Mouse (Mus musculus) thymus, adult 18-20 months (tissue): ENCODE measurements at regions not wholly inside any gene's neighbourhood (a gene's known extent, or its start where the extent isn't known, plus 50 kb on each side); places are given as distances from the start of the nearest gene placed in this dataset.

Source experiments
- DNase-seq, 2 experiments: peaks; one replicate each; pipeline ENCODE4 v3.0.0; 2022; ENCODE audit warnings: mixed read lengths in 2 of 2

GRCm38 (mm10) chr2:45454811-45455210 lies 337.6 kb upstream of the Zeb2 start:
- DNase-seq: no peak

- no peak for DNase-seq
These were observed 322.0 kb upstream of the Zeb2 start for GRCm38 (mm10) chr2:45439146-45439545.

- DNase-seq: no peak
These were observed 321.5 kb upstream of the Zeb2 start for GRCm38 (mm10) chr2:45438739-45439138.

GRCm38 (mm10) chr2:45435261-45435980 lies 318.2 kb upstream of the Zeb2 start:
- no peak for DNase-seq

- no peak for DNase-seq
These were observed 317.6 kb upstream of the Zeb2 start for GRCm38 (mm10) chr2:45434789-45435188.

GRCm38 (mm10) chr2:45434169-45434568 lies 317.0 kb upstream of the Zeb2 start:
- no peak for DNase-seq

GRCm38 (mm10) chr2:45431366-45431765 lies 314.2 kb upstream of the Zeb2 start:
- no peak for DNase-seq

- no peak for DNase-seq
These were observed 304.6 kb upstream of the Zeb2 start for GRCm38 (mm10) chr2:45421774-45422173.

GRCm38 (mm10) chr2:45408136-45408535 lies 290.9 kb upstream of the Zeb2 start:
- DNase-seq: no peak

- DNase-seq: no peak
These were observed 272.8 kb upstream of the Zeb2 start for GRCm38 (mm10) chr2:45389902-45390492.

- no peak for DNase-seq
These were observed 254.1 kb upstream of the Zeb2 start for GRCm38 (mm10) chr2:45371268-45371667.

- DNase-seq: no peak
These were observed 253.4 kb upstream of the Zeb2 start for GRCm38 (mm10) chr2:45370615-45370968.

- DNase-seq: no peak
These were observed 252.9 kb upstream of the Zeb2 start for GRCm38 (mm10) chr2:45369914-45370614.

- no peak for DNase-seq
These were observed 252.2 kb upstream of the Zeb2 start for GRCm38 (mm10) chr2:45369432-45369831.

- DNase-seq: no peak
These were observed 250.4 kb upstream of the Zeb2 start for GRCm38 (mm10) chr2:45367436-45368193.

- no peak for DNase-seq
These were observed 240.1 kb upstream of the Zeb2 start for GRCm38 (mm10) chr2:45357266-45357665.

GRCm38 (mm10) chr2:45356558-45357170 lies 239.5 kb upstream of the Zeb2 start:
- no peak for DNase-seq

GRCm38 (mm10) chr2:45356021-45356420 lies 238.8 kb upstream of the Zeb2 start:
- no peak for DNase-seq

GRCm38 (mm10) chr2:45351529-45352133 lies 234.4 kb upstream of the Zeb2 start:
- DNase-seq: no peak

GRCm38 (mm10) chr2:45346358-45346757 lies 229.2 kb upstream of the Zeb2 start:
- DNase-seq: no peak

- DNase-seq: no peak
These were observed 222.7 kb upstream of the Zeb2 start for GRCm38 (mm10) chr2:45339866-45340265.

GRCm38 (mm10) chr2:45338809-45339208 lies 221.6 kb upstream of the Zeb2 start:
- DNase-seq: no peak
